Mouse (Mus musculus) forebrain, embryonic 12.5 days (tissue): ENCODE data around the gene Cog7. TPM values are rescaled to one million over a fixed set of nuclear protein-coding genes. Genes with fewer than 3 reads are reported as not detected.

Experiments used
- ATAC-seq: fragments of 200-750 bp; cut with Nextera tagmentation; 2 replicates; pipeline ENCODE4 v1.8.0; 2017; ENCODE audit warnings: moderate TSS enrichment; ENCODE audit not compliant: low FRiP score
- H3K27ac ChIP-seq: fragments of 300-500 bp; sonication (generic); 2 replicates; pipeline ENCODE4 v1.5.1; 2016; ENCODE audit warnings: mild to moderate bottlenecking
- H3K27me3 ChIP-seq: fragments of 300-500 bp; sonication (generic); 2 replicates; pipeline ENCODE4 v1.6.1; 2016; ENCODE audit warnings: mild to moderate bottlenecking
- H3K36me3 ChIP-seq: fragments of 300-500 bp; sonication (generic); replicated peaks from 2 replicates; pipeline ENCODE4 v1.6.1; 2016; ENCODE audit warnings: mild to moderate bottlenecking
- H3K4me1 ChIP-seq: fragments of 300-500 bp; sonication (generic); 2 replicates; pipeline ENCODE4 v1.6.1; 2016
- H3K4me2 ChIP-seq: fragments of 300-500 bp; sonication (generic); 2 replicates; pipeline ENCODE4 v1.6.1; 2016; ENCODE audit warnings: mild to moderate bottlenecking, moderate library complexity
- H3K4me3 ChIP-seq: fragments of 300-500 bp; sonication (generic); replicated peaks from 2 replicates; pipeline ENCODE4 v1.5.1; 2016; ENCODE audit warnings: mild to moderate bottlenecking
- H3K9ac ChIP-seq: fragments of 300-500 bp; sonication (generic); 2 replicates; pipeline ENCODE4 v1.6.1; 2016; ENCODE audit warnings: mild to moderate bottlenecking
- H3K9me3 ChIP-seq: fragments of 300-500 bp; sonication (generic); 2 replicates; pipeline ENCODE4 v1.6.1; 2016
- WGBS: fragments of 180-500 bp; shearing (Covaris S2); methylation state at CpG from one replicate; pipeline ENCODE4 v1.1.7; 2016; 5-methylcytosine and 5-hydroxymethylcytosine counted together
- polyA plus RNA-seq: library from polyadenylated mRNA; unstranded; fragments of >200 nt; fragmentation: Nextera tagmentation; extraction: Ambion mirVana; gene quantifications from 2 replicates; pipeline ENCODE4 v1.2.1, GENCODE M21; 2016

Cog7 gene
- polyA plus RNA-seq, 1 experiment from 2014 or later = 21.9 TPM

- Histone ChIP-seq H3K27ac (no peak overlapping the region), H3K4me3 (no peak overlapping the region), H3K9ac (no peak overlapping the region), H3K4me2 (no peak overlapping the region), H3K9me3 (peaks cover 4% of the 10 kb centered on the region; the same call in 1 of the 2 replicates), H3K27me3 (no peaks in the 10 kb centered on the region), H3K4me1 (no peaks in the 10 kb centered on the region; the same call in 1 of the 2 replicates), H3K36me3 (peaks cover 46% of the 10 kb centered on the region)
- ATAC-seq = no peak
- 97% methylated on average over 2 of the region's 2 CpGs for WGBS
Observed at GRCm38 (mm10) chr7:121927882-121928281, 53.6 kb downstream of the Cog7 start.

GRCm38 (mm10) chr7:121924361-121924760, 57.1 kb downstream of the Cog7 start:
- WGBS = 98% methylated on average over 7 of the region's 7 CpGs
- Histone ChIP-seq H3K4me3 (no peak overlapping the region), H3K9ac (no peak overlapping the region), H3K27ac (no peak overlapping the region), H3K27me3 (no peaks in the 10 kb centered on the region), H3K36me3 (peaks cover 28% of the 10 kb centered on the region), H3K9me3 (no peaks in the 10 kb centered on the region), H3K4me2 (no peak overlapping the region), H3K4me1 (no peaks in the 10 kb centered on the region)
- ATAC-seq = no peak

- Histone ChIP-seq H3K4me3 (no peak overlapping the region), H3K4me1 (no peaks in the 10 kb centered on the region), H3K4me2 (no peak overlapping the region), H3K9ac (no peak overlapping the region), H3K9me3 (no peaks in the 10 kb centered on the region), H3K27ac (no peak overlapping the region), H3K36me3 (no peaks in the 10 kb centered on the region), H3K27me3 (no peaks in the 10 kb centered on the region)
- no peak for ATAC-seq
- 83% methylated on average over 6 of the region's 6 CpGs for WGBS
Observed at GRCm38 (mm10) chr7:121913944-121914343, 67.6 kb downstream of the Cog7 start.

GRCm38 (mm10) chr7:121912250-121912649, 69.3 kb downstream of the Cog7 start:
- no peaks in the 10 kb centered on the region for H3K9me3 ChIP-seq
- H3K4me2 ChIP-seq = no peak overlapping the region
- no peak overlapping the region for H3K4me3 ChIP-seq
- H3K9ac ChIP-seq = no peak overlapping the region
- ATAC-seq = no peak
- 71% methylated on average over 8 of the region's 8 CpGs for WGBS
- no peaks in the 10 kb centered on the region for H3K27me3 ChIP-seq
- no peaks in the 10 kb centered on the region for H3K36me3 ChIP-seq
- H3K4me1 ChIP-seq = peaks cover 4% of the 10 kb centered on the region; the same call in 1 of the 2 replicates
- no peak overlapping the region for H3K27ac ChIP-seq

GRCm38 (mm10) chr7:121906879-121907278, 74.6 kb downstream of the Cog7 start:
- H3K4me3 ChIP-seq = no peak overlapping the region
- H3K9ac ChIP-seq = no peak overlapping the region
- H3K4me1 ChIP-seq = peaks cover 5% of the 10 kb centered on the region; the same call in 1 of the 2 replicates
- H3K36me3 ChIP-seq = no peaks in the 10 kb centered on the region
- no peaks in the 10 kb centered on the region for H3K9me3 ChIP-seq
- H3K27me3 ChIP-seq = no peaks in the 10 kb centered on the region
- no peak overlapping the region for H3K4me2 ChIP-seq
- no peak for ATAC-seq
- no peak overlapping the region for H3K27ac ChIP-seq
- 89% methylated on average over 4 of the region's 4 CpGs for WGBS

GRCm38 (mm10) chr7:121902757-121903411, 78.6 kb downstream of the Cog7 start:
- ATAC-seq = no peak
- H3K9me3 ChIP-seq = no peaks in the 10 kb centered on the region
- H3K4me2 ChIP-seq = no peak overlapping the region
- peaks cover 12% of the 10 kb centered on the region for H3K4me1 ChIP-seq
- H3K27ac ChIP-seq = no peak overlapping the region
- H3K4me3 ChIP-seq = no peak overlapping the region
- H3K27me3 ChIP-seq = peaks cover 12% of the 10 kb centered on the region; the same call in 1 of the 2 replicates
- no peaks in the 10 kb centered on the region for H3K36me3 ChIP-seq
- H3K9ac ChIP-seq = no peak overlapping the region
- 78% methylated on average over 8 of the region's 8 CpGs for WGBS

GRCm38 (mm10) chr7:121899940-121900339, 81.6 kb downstream of the Cog7 start:
- H3K9me3 ChIP-seq = no peaks in the 10 kb centered on the region
- peak overlapping the region; percentile 14 for H3K4me3 ChIP-seq
- H3K36me3 ChIP-seq = no peaks in the 10 kb centered on the region
- H3K4me1 ChIP-seq = peaks cover 6% of the 10 kb centered on the region
- WGBS = 11% methylated on average over 7 of the region's 7 CpGs
- ATAC-seq = peak; percentile 51; the same call in 1 of the 2 replicates
- peak overlapping the region; percentile 21; the same call in 1 of the 2 replicates for H3K9ac ChIP-seq
- H3K27me3 ChIP-seq = peaks cover 16% of the 10 kb centered on the region; the same call in 1 of the 2 replicates
- no peak overlapping the region for H3K27ac ChIP-seq
- peak overlapping the region; percentile 42 for H3K4me2 ChIP-seq

- 0 out of 2 replicates have a peak, but pooled peaks have one; percentile 14 for ATAC-seq
- Histone ChIP-seq H3K4me3 (peak overlapping the region; percentile 14), H3K9me3 (no peaks in the 10 kb centered on the region), H3K9ac (no peak overlapping the region), H3K4me2 (peak overlapping the region; percentile 42), H3K27me3 (peaks cover 16% of the 10 kb centered on the region; the same call in 1 of the 2 replicates), H3K36me3 (no peaks in the 10 kb centered on the region), H3K27ac (no peak overlapping the region), H3K4me1 (peaks cover 6% of the 10 kb centered on the region)
- 10% methylated on average over 14 of the region's 14 CpGs for WGBS
Observed at GRCm38 (mm10) chr7:121899311-121899710, 82.2 kb downstream of the Cog7 start.

GRCm38 (mm10) chr7:121896689-121897088, 84.8 kb downstream of the Cog7 start:
- WGBS = 54% methylated on average over 6 of the region's 6 CpGs

GRCm38 (mm10) chr7:121890636-121891360, 90.7 kb downstream of the Cog7 start:
- no peak for ATAC-seq
- no peaks in the 10 kb centered on the region for H3K4me1 ChIP-seq
- H3K9me3 ChIP-seq = no peaks in the 10 kb centered on the region
- 92% methylated on average over 13 of the region's 13 CpGs for WGBS
- H3K9ac ChIP-seq = no peak overlapping the region
- no peak overlapping the region for H3K4me3 ChIP-seq
- H3K27ac ChIP-seq = no peak overlapping the region
- no peak overlapping the region for H3K4me2 ChIP-seq
- H3K36me3 ChIP-seq = no peaks in the 10 kb centered on the region
- H3K27me3 ChIP-seq = no peaks in the 10 kb centered on the region

More at GRCm38 (mm10) chr7:121896689-121897088, 84.8 kb downstream of the Cog7 start:
- Histone ChIP-seq H3K36me3 (no peaks in the 10 kb centered on the region), H3K9ac (no peak overlapping the region), H3K4me2 (no peak overlapping the region), H3K27me3 (peaks cover 16% of the 10 kb centered on the region; the same call in 1 of the 2 replicates), H3K4me3 (no peak overlapping the region), H3K9me3 (no peaks in the 10 kb centered on the region), H3K27ac (no peak overlapping the region), H3K4me1 (peaks cover 6% of the 10 kb centered on the region)
- no peak for ATAC-seq

GRCm38 (mm10) chr7:121880246-121880645, 101.3 kb downstream of the Cog7 start:
- Histone ChIP-seq H3K9me3 (no peaks in the 10 kb centered on the region), H3K9ac (no peak overlapping the region), H3K36me3 (no peaks in the 10 kb centered on the region), H3K4me1 (no peaks in the 10 kb centered on the region), H3K4me2 (no peak overlapping the region), H3K4me3 (no peak overlapping the region), H3K27ac (no peak overlapping the region), H3K27me3 (no peaks in the 10 kb centered on the region)
- no peak for ATAC-seq
- 89% methylated on average over 4 of the region's 4 CpGs for WGBS

- no peaks in the 10 kb centered on the region for H3K9me3 ChIP-seq
- no peak overlapping the region for H3K4me2 ChIP-seq
- ATAC-seq = no peak
- H3K9ac ChIP-seq = no peak overlapping the region
- H3K27me3 ChIP-seq = no peaks in the 10 kb centered on the region
- H3K4me1 ChIP-seq = no peaks in the 10 kb centered on the region
- H3K36me3 ChIP-seq = no peaks in the 10 kb centered on the region
- no peak overlapping the region for H3K4me3 ChIP-seq
- H3K27ac ChIP-seq = no peak overlapping the region
- 90% methylated on average over 7 of the region's 7 CpGs for WGBS
Observed at GRCm38 (mm10) chr7:121874784-121875183, 106.7 kb downstream of the Cog7 start.
